Mouse (Mus musculus) heart, adult 2 months (tissue): ENCODE results near the gene Zfp128. TPM values are rescaled to one million over a fixed set of nuclear protein-coding genes. Genes with fewer than 3 reads are reported as not detected.

Experiments
- DNase-seq, 2 experiments: peaks; one replicate each; pipeline ENCODE4 v3.0.0; 2021
- H3K27ac ChIP-seq: fragments of 200-600 bp; 2 replicates; pipeline ENCODE4 v1.8.1; 2022
- H3K27me3 ChIP-seq: fragments of 200-500 bp; 2 replicates; pipeline ENCODE4 v1.6.1; 2012; ENCODE audit warnings: mild to moderate bottlenecking, low read length, inconsistent platforms, mixed read lengths; ENCODE audit not compliant: control insufficient read depth, insufficient read depth
- H3K36me3 ChIP-seq: fragments of 200-500 bp; 2 replicates; pipeline ENCODE4 v1.6.1; 2012; ENCODE audit warnings: low read length, inconsistent platforms; ENCODE audit not compliant: control insufficient read depth, insufficient read depth
- H3K4me1 ChIP-seq: fragments of 200-500 bp; 2 replicates; pipeline ENCODE4 v1.6.1; 2011; ENCODE audit warnings: low read length; ENCODE audit not compliant: control insufficient read depth, insufficient read depth
- H3K4me3 ChIP-seq: fragments of 200-600 bp; 2 replicates; pipeline ENCODE4 v1.8.1; 2022
- H3K79me2 ChIP-seq: fragments of 200-500 bp; replicated peaks from 2 replicates; pipeline ENCODE4 v1.6.1; 2012; ENCODE audit warnings: mild to moderate bottlenecking, inconsistent platforms, low read length, moderate library complexity, mixed read lengths; ENCODE audit not compliant: control insufficient read depth, insufficient read depth
- H3K9ac ChIP-seq: fragments of 200-500 bp; 2 replicates; pipeline ENCODE4 v1.6.1; 2012; ENCODE audit warnings: low read depth, mild to moderate bottlenecking, control low read depth, inconsistent platforms, low read length, mixed read lengths
- CTCF ChIP-seq: fragments of 200-600 bp; IDR thresholded peaks from 2 replicates; pipeline ENCODE4 v1.8.1; 2022; ENCODE audit warnings: antibody characterized with exemption, mild to moderate bottlenecking, moderate library complexity
- EP300 ChIP-seq: fragments of 200-500 bp; IDR thresholded peaks from 2 replicates; pipeline ENCODE4 v1.6.1; 2011; ENCODE audit warnings: low read depth, low read length, control low read depth; ENCODE audit not compliant: insufficient read depth
- POLR2A ChIP-seq: fragments of 200-500 bp; IDR thresholded peaks from 2 replicates; pipeline ENCODE4 v1.6.1; 2011; ENCODE audit warnings: mild to moderate bottlenecking, low read depth, low read length, control low read depth; ENCODE audit not compliant: insufficient read depth
- WGBS: fragments of 180-500 bp; shearing (Covaris S2); methylation state at CpG from one replicate; pipeline ENCODE4 v1.1.7; 2018; 5-methylcytosine and 5-hydroxymethylcytosine counted together
- intact Hi-C: fragments of 180-260 bp; cut with DNase I; formaldehyde crosslinking; loops from one replicate; pipeline ENCODE4 v1.15.1; 2025
- long read RNA-seq: library from polyadenylated mRNA; stranded (forward); transcript quantifications from one replicate; pipeline ENCODE4 v2.0.0, GENCODE M21; 2021
- polyA plus RNA-seq: library from polyadenylated mRNA; depleted of rRNA; stranded (reverse); fragments of >200 nt; gene quantifications from 2 replicates; pipeline ENCODE4 v1.2.3, GENCODE M21; 2012; rRNA removed
- total RNA-seq, 2 experiments: library from RNA; stranded (reverse); gene quantifications; 2 replicates each; pipeline ENCODE4 v1.2.3; 2021

Zfp128 gene
- 1 to 10 TPM; 3.0 to 3.5 TPM for total RNA-seq
- polyA plus RNA-seq, result 1.3 and 3.0 TPM in 2 replicates
- long read RNA-seq, partial matches to known transcripts, result 0 of 3 reads
- long read RNA-seq, other reads (novel, unspliced or antisense), result 0 of 3 reads

GRCm38 (mm10) chr7:12880911-12881660 is at the start of gene Zfp128:
Zfp128 (plus strand) TSS chr7:12881177.
- no peaks in the 10 kb centered on the region for H3K27me3 ChIP-seq
- peak within 1 kb of the TSS; percentile 73 for H3K9ac ChIP-seq
- H3K4me3 ChIP-seq, result peak within 1 kb of the TSS; percentile 79
- H3K36me3 ChIP-seq, result 0 out of 2 replicates have a peak, but pooled peaks cover 1% of the 10 kb centered on the region
- intact Hi-C loops, result loop anchor here (1.0 to 5.0 kb wide), 5 partner anchors 16 to 404 kb away; partner anchors contain the start of genes Lig1, Mzf1, Zfp110 and Zfp606
- peak within 1 kb of the TSS; percentile 87 for H3K27ac ChIP-seq
- no peaks in the 10 kb centered on the region; the same call in 1 of the 2 replicates for H3K79me2 ChIP-seq
- DNase-seq, result peak; percentile 93 to 95
- peaks cover 2% of the 10 kb centered on the region; the same call in 1 of the 2 replicates for H3K4me1 ChIP-seq
- TF ChIP-seq EP300 (no peak), CTCF (peak; percentile 50), POLR2A (peak; percentile 75)
- under 1% methylated on average over 35 of the region's 35 CpGs for WGBS

DNA sequence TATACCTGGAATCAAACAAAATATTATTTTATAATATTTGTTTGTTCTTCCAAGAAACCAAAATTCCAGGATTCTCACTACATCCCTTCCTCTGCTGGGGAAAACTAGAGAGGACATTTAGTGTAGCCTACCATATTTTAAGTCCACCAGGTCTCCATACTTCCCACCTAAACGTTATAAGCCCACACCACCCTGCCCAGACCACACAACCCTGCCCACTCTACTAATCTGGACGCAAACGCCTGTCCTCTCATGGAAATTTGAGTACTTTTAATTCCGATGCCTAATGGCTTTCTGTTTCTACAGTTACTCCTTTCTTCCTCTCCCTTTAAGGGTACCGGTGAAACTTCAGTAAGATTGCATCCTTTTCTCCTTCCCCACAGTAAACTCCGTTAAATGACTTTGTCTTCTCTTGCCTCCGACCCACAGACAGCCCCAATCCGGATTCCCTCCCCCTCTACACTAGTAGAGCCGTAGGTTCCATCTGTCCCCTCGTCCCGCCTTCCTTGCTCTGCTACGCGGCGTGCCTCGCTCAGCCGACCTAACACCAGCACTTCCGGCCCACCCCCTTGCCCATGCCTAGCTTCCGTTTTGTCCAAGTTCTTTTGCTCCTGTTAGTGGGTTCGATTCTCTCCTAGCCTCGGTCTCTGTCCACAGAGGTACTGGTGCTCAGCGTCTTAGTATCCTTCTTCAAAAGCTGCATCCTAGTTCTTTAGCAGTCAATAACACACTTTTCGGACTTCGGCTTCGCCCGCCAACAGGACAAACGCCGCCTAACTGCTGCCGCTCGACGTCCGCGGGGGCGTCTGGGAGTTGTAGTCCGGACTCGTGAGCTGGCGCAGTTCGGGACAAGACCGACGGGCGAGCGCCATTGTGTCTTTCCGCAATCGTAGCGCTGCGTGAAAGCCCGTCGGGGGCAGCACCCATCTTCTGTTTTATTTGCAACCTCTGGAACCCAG is 46.5 kb upstream of the Zfp128 start, which contains the start of gene Zfp110:
Zfp110 (plus strand) TSS at position 600 of the 959 bp plus-strand sequence.
- 2% methylated on average over 47 of the region's 47 CpGs for WGBS
- intact Hi-C loops, result loop anchor here (2.0 to 10.0 kb wide), 7 partner anchors 16 to 360 kb away; partner anchors contain the start of genes Mzf1, Ube2m, Zfp128 and Zfp329
- Histone ChIP-seq H3K36me3 (peaks cover 19% of the 10 kb centered on the region), H3K27ac (peak within 1 kb of the TSS; percentile 96), H3K27me3 (no peaks in the 10 kb centered on the region), H3K79me2 (no peaks in the 10 kb centered on the region), H3K4me1 (peaks cover 2% of the 10 kb centered on the region; the same call in 1 of the 2 replicates), H3K4me3 (peak within 1 kb of the TSS; percentile 62), H3K9ac (peak within 1 kb of the TSS; percentile 74)
- peak; percentile 75 for TF ChIP-seq POLR2A
- peak; percentile 52; the same call in 1 of the 2 replicates for TF ChIP-seq EP300
- TF ChIP-seq CTCF, result peak; percentile 56
- peak; percentile 93 to 94 for DNase-seq

DNA sequence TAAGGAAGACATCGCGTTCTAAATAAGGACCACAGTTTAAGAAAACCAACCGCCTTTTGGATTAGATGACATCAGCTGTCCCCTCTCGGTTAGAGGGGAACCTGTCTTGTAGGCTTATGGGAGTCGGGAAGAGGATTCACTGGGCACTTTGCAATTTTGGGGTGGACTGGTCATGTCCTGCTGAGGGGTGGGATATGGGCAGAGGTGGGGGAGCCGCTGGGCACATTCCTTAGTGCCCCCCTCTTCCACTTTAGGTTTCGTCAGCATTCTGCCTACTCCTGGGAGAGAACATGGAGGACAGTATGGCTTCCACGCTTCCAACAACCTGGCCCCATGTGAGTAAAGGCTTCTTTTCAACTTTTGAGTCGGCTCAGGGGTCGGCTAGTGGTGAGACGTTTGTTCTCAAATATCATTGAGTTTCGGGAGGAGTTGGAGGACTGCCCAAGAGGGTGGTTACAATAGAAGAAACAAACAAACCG is 45.7 kb upstream of the Zfp128 start:
- Histone ChIP-seq H3K4me3 (peak overlapping the region; percentile 62), H3K36me3 (peaks cover 19% of the 10 kb centered on the region), H3K27ac (peak overlapping the region; percentile 96), H3K9ac (peak overlapping the region; percentile 72), H3K4me1 (peaks cover 2% of the 10 kb centered on the region; the same call in 1 of the 2 replicates), H3K79me2 (no peaks in the 10 kb centered on the region), H3K27me3 (no peaks in the 10 kb centered on the region)
- no peak for TF ChIP-seq CTCF
- TF ChIP-seq POLR2A, result no peak
- no peak for TF ChIP-seq EP300
- intact Hi-C loops, result loop anchor here (2.0 to 10.0 kb wide), 6 partner anchors 16 to 360 kb away; partner anchors contain the start of genes Mzf1, Zfp128, Zfp329 and Zfp606
- no peak for DNase-seq
- WGBS, result 16% methylated on average over 13 of the region's 13 CpGs

DNA sequence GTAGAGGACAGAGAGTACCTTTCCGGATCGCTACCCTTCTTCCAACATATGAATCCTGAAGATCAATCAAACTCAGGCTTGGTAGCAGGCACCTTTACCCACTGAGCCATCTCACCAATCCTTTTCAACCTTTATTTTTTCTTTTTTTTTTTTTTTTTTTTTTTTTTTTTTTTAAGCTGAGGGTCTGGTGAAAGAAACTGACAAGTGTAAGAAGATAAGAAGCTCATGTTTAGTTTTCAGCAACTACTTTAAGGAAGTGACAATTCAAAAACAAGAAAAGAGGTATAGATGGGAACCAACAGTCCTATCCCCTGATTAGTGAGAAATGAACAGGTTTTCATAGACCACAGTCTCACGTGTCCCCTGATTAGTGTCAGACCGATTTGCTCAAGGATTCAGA is 45.2 kb upstream of the Zfp128 start:
- peaks cover 2% of the 10 kb centered on the region; the same call in 1 of the 2 replicates for H3K4me1 ChIP-seq
- peak overlapping the region; percentile 62; the same call in 1 of the 2 replicates for H3K4me3 ChIP-seq
- no peaks in the 10 kb centered on the region for H3K79me2 ChIP-seq
- DNase-seq, result no peak
- peaks cover 19% of the 10 kb centered on the region for H3K36me3 ChIP-seq
- H3K9ac ChIP-seq, result no peak overlapping the region
- H3K27me3 ChIP-seq, result no peaks in the 10 kb centered on the region
- 94% methylated on average over 4 of the region's 4 CpGs for WGBS
- H3K27ac ChIP-seq, result no peak overlapping the region
- intact Hi-C loops, result loop anchor here (2.0 to 10.0 kb wide), 6 partner anchors 17 to 361 kb away; partner anchors contain the start of genes Mzf1, Zfp128, Zfp329 and Zfp606
- TF ChIP-seq EP300 (no peak), CTCF (no peak), POLR2A (no peak)

DNA sequence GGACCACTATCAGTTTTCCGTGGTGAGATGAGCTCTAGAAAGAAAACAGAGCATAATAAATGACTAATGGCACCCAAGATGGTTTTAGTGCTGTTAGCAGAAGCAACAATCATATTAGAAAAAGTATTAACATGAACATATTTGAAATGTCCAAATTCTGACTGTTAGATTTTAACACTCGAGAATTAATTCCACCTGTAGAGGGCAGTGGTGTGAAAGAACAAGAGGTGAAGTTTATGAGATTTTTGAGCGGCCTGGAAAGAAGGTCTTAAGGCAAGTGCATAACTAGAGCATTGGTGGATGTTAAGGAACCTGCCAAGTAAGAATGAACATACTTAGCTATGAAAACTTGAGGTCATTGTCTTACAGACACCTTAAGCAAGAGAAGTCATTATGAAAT is 6.7 kb upstream of the Zfp128 start:
- Histone ChIP-seq H3K27ac (no peak overlapping the region), H3K9ac (no peak overlapping the region), H3K79me2 (no peaks in the 10 kb centered on the region), H3K4me3 (no peak overlapping the region), H3K4me1 (no peaks in the 10 kb centered on the region), H3K27me3 (no peaks in the 10 kb centered on the region), H3K36me3 (no peaks in the 10 kb centered on the region)
- no peak for TF ChIP-seq EP300
- TF ChIP-seq CTCF, result peak; percentile 73
- no peak for TF ChIP-seq POLR2A
- intact Hi-C loops, result no loop called here
- DNase-seq, result no peak
- WGBS, result 11% methylated on average over 3 of the region's 3 CpGs
